Mouse (Mus musculus): ENCODE measurements at regions not wholly inside any gene's neighbourhood (a gene's known extent, or its start where the extent isn't known, plus 50 kb on each side); places are given as distances from the start of the nearest gene placed in this dataset.

DNA sequence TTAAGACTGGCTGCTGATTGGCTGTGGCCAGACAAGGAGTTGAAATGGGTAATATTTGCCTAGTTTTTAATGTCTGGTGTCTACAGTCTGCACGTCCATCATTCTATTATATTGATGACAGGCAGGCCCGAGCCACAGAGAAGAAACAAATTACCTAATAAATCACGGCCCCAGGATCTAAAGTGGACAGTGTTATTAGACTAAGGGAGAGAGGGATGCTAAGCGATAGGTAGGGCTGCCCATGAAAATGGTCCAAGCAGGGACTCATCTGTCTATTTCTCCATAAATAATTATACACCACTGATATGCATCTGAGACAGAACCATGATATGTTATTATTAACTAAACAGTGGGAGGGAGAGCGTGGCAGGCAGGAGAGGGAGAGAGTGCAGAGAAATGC is 114.1 kb upstream of the Tle3 start:
- Histone ChIP-seq H3K9me3 (no peaks in the 10 kb centered on the region), H3K36me3 (replicated peaks) (no peaks in the 10 kb centered on the region), H3K9ac (no peak overlapping the region), H3K4me1 (peaks cover 26% of the 10 kb centered on the region), H3K27me3 (replicated peaks) (peaks cover 3% of the 10 kb centered on the region; the same call in 1 of the 2 replicates), H3K27ac (no peak overlapping the region), H3K4me2 (no peak overlapping the region), H3K4me3 (no peak overlapping the region)
- ATAC-seq (replicated peaks): no peak
- WGBS: 65% methylated on average over 5 of the region's 5 CpGs

DNA sequence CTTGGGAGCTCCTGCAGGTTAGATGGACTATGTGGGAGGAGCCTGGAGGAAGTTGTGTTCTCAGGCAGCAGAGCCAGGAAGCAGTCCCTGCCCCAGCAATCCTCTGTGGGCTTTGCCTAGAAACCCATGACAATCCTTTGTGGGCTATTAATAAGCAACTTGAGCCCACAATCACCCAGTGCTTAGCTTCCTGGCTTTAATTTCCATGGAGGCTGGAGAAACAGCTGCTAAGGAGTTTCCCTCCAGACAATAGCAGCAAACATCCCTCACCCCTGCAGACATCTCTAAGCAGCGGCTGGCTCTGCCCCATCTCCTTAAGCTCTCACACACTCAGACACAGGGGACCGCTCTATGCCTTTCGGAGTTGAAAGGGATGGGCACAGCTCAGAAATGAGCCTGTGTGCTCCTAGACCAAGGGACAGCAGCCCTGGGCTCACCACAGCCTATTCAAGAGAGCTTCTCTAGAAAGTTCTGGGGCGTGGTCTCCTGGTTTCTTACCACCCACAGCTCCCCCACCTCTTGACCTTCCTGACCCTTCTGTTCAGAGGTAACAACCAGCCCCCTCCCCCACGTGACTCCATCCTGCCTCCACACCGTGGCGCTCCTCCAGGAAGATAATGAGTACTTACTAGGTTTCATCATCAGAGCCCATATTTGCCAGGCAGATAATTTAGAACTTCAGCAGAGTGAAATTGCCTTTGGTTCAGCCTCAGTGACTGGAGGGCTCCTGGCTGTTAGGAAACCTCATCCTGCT is 112.6 kb upstream of the Tle3 start:
- H3K27me3 ChIP-seq (replicated peaks): no peaks in the 10 kb centered on the region
- no peak for ATAC-seq (replicated peaks)
- H3K27ac ChIP-seq: no peak overlapping the region
- H3K9ac ChIP-seq: no peak overlapping the region
- 5% methylated on average over 7 of the region's 7 CpGs for WGBS
- peaks cover 26% of the 10 kb centered on the region for H3K4me1 ChIP-seq
- no peak overlapping the region for H3K4me2 ChIP-seq
- no peaks in the 10 kb centered on the region for H3K36me3 ChIP-seq (replicated peaks)
- H3K9me3 ChIP-seq: 0 out of 2 replicates have a peak, but pooled peaks cover under 1% of the 10 kb centered on the region
- no peak overlapping the region for H3K4me3 ChIP-seq

DNA sequence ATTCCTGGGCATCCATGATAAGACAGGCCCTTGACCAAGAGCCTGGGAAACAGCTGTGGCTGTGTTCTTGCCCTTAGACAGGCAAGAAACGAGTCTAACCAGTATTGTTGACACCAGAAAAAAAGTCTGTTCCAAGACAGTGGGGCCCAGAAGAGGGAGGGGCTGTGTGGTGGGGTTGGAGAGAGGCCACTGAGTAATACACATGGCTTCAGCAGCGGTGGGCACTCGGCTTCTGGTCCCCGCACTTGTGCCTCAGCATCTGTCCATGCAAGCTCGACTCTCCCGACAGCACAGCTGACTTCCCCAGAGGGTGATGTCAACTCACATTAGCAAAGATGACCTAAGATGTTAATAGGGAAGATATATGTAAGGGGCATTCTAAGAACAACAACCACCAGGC is 110.9 kb upstream of the Tle3 start:
- Histone ChIP-seq H3K4me1 (peaks cover 26% of the 10 kb centered on the region), H3K4me3 (no peak overlapping the region), H3K36me3 (replicated peaks) (no peaks in the 10 kb centered on the region), H3K9ac (no peak overlapping the region), H3K4me2 (no peak overlapping the region), H3K9me3 (peaks cover 4% of the 10 kb centered on the region; the same call in 1 of the 2 replicates), H3K27ac (no peak overlapping the region), H3K27me3 (replicated peaks) (no peaks in the 10 kb centered on the region)
- ATAC-seq (replicated peaks): no peak
- 48% methylated on average over 6 of the region's 6 CpGs for WGBS

DNA sequence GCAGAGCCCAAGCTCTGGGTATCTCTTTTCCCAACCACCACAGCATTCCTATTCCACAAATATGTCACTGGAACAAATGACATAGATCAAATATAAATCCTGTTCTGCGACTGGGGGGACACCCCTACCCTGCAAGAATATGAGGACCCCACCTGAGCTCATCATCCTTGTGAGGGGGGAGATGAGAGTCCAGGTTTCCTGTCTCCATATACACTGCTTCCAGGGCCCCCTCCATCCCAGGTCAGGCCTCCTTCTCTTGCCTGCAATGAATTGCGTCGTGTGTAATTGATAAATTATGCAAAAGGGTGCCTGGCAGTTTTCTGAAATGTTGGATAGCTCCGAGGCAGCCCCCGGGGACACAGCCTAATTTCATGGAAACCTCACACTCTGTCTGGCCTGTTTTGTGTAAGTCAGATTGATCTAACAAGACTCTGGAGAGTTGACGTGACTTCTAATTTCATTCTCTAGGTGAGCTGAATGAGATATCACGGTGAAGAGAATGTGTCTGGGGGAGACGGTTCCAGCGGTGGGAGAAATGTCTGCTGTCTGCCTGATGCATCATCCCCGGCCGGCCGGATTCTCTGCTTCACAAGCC is 110.3 kb upstream of the Tle3 start:
- H3K4me3 ChIP-seq: no peak overlapping the region
- no peaks in the 10 kb centered on the region for H3K36me3 ChIP-seq (replicated peaks)
- H3K27ac ChIP-seq: no peak overlapping the region
- no peaks in the 10 kb centered on the region for H3K27me3 ChIP-seq (replicated peaks)
- peak; percentile 60; the same call in 1 of the 2 replicates for ATAC-seq (replicated peaks)
- WGBS: 19% methylated on average over 12 of the region's 12 CpGs
- H3K4me1 ChIP-seq: peaks cover 26% of the 10 kb centered on the region
- H3K4me2 ChIP-seq: no peak overlapping the region
- no peak overlapping the region for H3K9ac ChIP-seq
- H3K9me3 ChIP-seq: peaks cover 4% of the 10 kb centered on the region; the same call in 1 of the 2 replicates

DNA sequence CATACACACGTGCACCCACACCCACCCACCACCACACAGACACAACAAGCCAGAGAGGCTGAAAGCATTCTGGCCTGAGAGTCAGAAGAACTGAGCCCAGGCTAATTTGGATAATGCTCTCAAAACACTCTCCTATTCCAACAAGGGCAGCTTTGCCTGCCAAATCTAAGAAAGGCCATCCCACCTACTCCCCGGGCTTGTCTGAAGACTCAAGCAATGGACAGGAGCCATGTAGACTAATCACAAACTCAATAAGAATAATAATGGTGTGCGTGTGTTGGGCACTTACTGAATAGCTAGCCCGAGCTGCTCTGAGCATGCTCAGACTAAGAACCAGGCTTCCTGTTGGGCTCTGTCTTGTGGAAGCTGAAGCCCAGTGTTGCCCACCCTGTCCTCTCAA is 108.8 kb upstream of the Tle3 start:
- Histone ChIP-seq H3K4me3 (no peak overlapping the region), H3K36me3 (replicated peaks) (no peaks in the 10 kb centered on the region), H3K4me1 (peaks cover 26% of the 10 kb centered on the region), H3K27ac (no peak overlapping the region), H3K27me3 (replicated peaks) (no peaks in the 10 kb centered on the region), H3K9ac (no peak overlapping the region), H3K4me2 (no peak overlapping the region), H3K9me3 (peaks cover 4% of the 10 kb centered on the region; the same call in 1 of the 2 replicates)
- ATAC-seq (replicated peaks): no peak
- WGBS: 76% methylated on average over 4 of the region's 4 CpGs

DNA sequence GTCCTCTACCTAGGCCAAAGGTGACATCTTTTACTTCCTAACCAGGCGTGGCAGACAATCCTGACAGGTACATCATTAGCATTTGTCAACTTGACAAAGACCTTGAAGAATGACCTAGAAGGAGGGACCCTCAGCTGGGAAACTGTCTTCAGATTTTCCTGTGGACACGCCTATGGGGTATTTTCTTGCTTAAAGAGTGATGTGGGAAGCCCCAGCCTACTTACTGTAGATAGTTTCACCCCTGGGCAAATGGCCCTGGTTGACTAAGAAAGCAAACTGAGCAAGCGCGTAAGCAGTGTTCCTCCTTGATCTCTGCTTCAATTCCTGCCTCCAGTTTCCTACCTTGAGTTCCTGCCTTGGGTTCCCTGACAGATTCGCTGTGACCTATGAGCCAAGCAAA is 106.7 kb upstream of the Tle3 start:
- Histone ChIP-seq H3K36me3 (replicated peaks) (no peaks in the 10 kb centered on the region), H3K4me1 (peaks cover 15% of the 10 kb centered on the region), H3K27me3 (replicated peaks) (no peaks in the 10 kb centered on the region), H3K4me3 (no peak overlapping the region), H3K27ac (no peak overlapping the region), H3K9me3 (peaks cover 4% of the 10 kb centered on the region; the same call in 1 of the 2 replicates), H3K4me2 (no peak overlapping the region), H3K9ac (no peak overlapping the region)
- ATAC-seq (replicated peaks): no peak
- 90% methylated on average over 5 of the region's 5 CpGs for WGBS

DNA sequence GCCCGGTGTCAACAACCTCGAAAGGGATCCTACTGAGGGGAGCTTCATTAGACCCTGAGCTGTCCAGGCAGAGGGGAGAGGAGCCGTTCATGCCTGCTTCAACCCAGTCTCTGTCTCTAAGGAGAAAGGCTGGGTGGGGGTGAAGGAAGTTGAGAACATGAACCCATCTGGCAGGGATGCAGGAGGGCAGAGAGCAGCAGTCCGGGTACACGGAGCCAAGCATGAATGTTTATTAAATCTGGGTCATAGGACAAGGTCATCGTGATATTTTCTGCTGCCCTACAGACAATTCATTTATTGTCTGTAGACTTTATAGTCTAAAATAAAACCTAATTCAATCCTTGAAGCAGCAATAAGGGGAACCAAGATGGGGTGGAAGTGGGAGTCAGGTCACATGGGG is 105.2 kb upstream of the Tle3 start:
- no peaks in the 10 kb centered on the region for H3K36me3 ChIP-seq (replicated peaks)
- no peak overlapping the region for H3K4me2 ChIP-seq
- H3K4me1 ChIP-seq: peaks cover 5% of the 10 kb centered on the region
- H3K27me3 ChIP-seq (replicated peaks): no peaks in the 10 kb centered on the region
- no peak overlapping the region for H3K9ac ChIP-seq
- peaks cover 4% of the 10 kb centered on the region; the same call in 1 of the 2 replicates for H3K9me3 ChIP-seq
- H3K4me3 ChIP-seq: no peak overlapping the region
- H3K27ac ChIP-seq: no peak overlapping the region
- WGBS: 88% methylated on average over 6 of the region's 6 CpGs
- no peak for ATAC-seq (replicated peaks)

DNA sequence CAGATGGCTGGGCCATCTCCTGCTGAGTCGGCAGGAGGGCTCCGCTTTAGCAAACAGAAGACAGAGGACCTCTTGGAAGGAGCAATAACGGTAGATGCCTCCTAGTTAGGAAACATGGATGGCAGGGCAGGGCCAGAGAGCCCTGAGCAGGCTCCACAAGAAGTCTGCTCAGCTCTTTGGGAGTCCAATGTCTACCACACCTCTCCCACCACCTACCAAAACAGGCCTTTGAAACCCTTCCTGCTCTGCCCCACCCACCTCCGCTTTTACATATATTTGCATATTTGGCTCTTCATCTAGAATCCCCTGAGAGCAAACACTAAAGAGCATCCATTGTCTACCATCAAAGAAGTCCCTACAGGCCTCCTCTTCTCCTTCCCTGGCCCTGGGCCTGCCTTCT is 104.6 kb upstream of the Tle3 start:
- Histone ChIP-seq H3K36me3 (replicated peaks) (no peaks in the 10 kb centered on the region), H3K9ac (no peak overlapping the region), H3K27me3 (replicated peaks) (no peaks in the 10 kb centered on the region; the same call in 1 of the 2 replicates), H3K4me2 (no peak overlapping the region), H3K9me3 (peaks cover 4% of the 10 kb centered on the region; the same call in 1 of the 2 replicates), H3K4me1 (no peaks in the 10 kb centered on the region), H3K27ac (no peak overlapping the region), H3K4me3 (no peak overlapping the region)
- WGBS: 69% methylated on average over 4 of the region's 4 CpGs
- no peak for ATAC-seq (replicated peaks)

DNA sequence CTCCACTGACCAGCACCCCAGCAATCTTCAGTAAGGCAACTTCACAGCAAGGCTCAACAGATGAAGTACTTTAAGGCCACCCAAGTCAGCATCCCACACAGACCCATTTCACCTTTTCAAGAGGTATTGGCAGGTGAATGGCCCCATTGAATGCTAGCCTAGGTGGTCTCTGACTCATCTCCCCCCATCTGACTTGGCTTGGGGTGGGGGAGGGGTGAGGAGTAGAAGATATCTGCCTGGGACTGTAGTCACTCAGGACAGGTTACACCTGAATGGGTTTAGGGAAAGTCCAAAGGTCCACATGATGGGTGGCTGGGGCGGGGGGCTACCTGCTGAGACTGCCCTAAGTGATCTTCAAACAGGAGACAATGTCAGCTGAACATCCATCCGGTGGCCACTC is 104.0 kb upstream of the Tle3 start:
- no peak overlapping the region for H3K4me2 ChIP-seq
- ATAC-seq (replicated peaks): no peak
- H3K9ac ChIP-seq: no peak overlapping the region
- H3K4me3 ChIP-seq: no peak overlapping the region
- WGBS: 75% methylated on average over 2 of the region's 2 CpGs
- H3K27me3 ChIP-seq (replicated peaks): no peaks in the 10 kb centered on the region; the same call in 1 of the 2 replicates
- no peaks in the 10 kb centered on the region for H3K4me1 ChIP-seq
- H3K9me3 ChIP-seq: peaks cover 4% of the 10 kb centered on the region; the same call in 1 of the 2 replicates
- no peak overlapping the region for H3K27ac ChIP-seq
- no peaks in the 10 kb centered on the region for H3K36me3 ChIP-seq (replicated peaks)

DNA sequence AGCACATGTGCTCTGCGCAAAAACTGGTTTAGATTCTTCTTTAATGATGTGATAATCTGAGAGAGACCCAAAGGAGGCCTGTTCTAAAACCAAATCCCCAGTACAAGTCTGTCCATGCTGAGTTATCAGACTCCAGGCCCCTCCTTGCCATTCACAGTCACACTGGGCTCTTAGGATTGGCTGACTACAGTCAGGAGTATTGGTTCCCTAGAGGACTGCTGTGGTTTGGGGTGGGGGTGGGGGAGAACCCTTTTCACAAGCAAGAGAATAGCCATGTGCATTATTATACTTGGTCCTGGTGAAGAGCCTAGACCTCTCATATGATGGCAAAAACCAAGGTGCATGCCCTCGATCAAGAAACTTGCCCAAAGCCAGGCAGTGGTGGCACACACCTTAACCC is 103.5 kb upstream of the Tle3 start:
- no peak overlapping the region for H3K4me3 ChIP-seq
- peaks cover 4% of the 10 kb centered on the region; the same call in 1 of the 2 replicates for H3K9me3 ChIP-seq
- no peak overlapping the region for H3K9ac ChIP-seq
- no peaks in the 10 kb centered on the region for H3K36me3 ChIP-seq (replicated peaks)
- H3K4me2 ChIP-seq: no peak overlapping the region
- no peaks in the 10 kb centered on the region; the same call in 1 of the 2 replicates for H3K27me3 ChIP-seq (replicated peaks)
- ATAC-seq (replicated peaks): no peak
- H3K4me1 ChIP-seq: no peaks in the 10 kb centered on the region
- H3K27ac ChIP-seq: no peak overlapping the region
- WGBS: 77% methylated on average over 2 of the region's 2 CpGs

DNA sequence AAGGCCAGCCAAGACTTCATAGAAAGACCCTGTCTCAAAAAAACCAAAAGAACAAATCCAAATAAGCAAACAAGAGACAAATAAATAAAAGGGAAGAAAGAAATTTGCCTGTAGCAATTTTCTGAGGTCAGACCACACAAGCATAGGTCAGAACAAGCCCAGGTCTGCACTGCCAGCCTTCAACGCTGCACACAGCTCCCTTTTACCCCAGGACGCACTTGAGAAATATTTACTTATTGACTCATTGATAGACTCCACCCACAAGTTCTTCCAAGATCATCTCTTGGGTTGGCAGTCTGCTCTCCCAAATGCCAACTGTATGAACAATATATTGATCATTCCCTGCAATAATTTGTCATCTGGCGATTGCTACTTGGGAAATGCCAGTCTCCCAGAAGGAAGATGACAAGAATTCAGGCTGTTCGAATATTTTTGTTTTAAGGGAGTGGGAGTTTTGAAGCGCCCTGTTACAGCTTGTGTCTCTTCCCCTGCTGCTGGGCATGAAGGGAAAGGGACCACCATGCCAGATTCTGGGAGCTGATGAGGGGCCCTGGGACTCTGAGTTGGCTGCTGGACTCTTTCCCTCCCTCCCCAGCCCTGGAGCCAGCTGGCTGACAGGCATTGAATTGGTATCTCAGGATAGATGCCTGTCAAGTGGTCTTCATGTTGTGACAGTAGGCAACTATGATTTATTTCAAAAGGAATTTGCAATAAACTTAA is 102.9 kb upstream of the Tle3 start:
- WGBS: 86% methylated on average over 5 of the region's 5 CpGs
- no peak overlapping the region for H3K4me2 ChIP-seq
- no peak overlapping the region for H3K9ac ChIP-seq
- H3K4me1 ChIP-seq: no peaks in the 10 kb centered on the region
- no peak overlapping the region for H3K27ac ChIP-seq
- ATAC-seq (replicated peaks): no peak
- H3K27me3 ChIP-seq (replicated peaks): no peaks in the 10 kb centered on the region; the same call in 1 of the 2 replicates
- no peaks in the 10 kb centered on the region for H3K36me3 ChIP-seq (replicated peaks)
- H3K9me3 ChIP-seq: peaks cover 4% of the 10 kb centered on the region; the same call in 1 of the 2 replicates
- H3K4me3 ChIP-seq: no peak overlapping the region

DNA sequence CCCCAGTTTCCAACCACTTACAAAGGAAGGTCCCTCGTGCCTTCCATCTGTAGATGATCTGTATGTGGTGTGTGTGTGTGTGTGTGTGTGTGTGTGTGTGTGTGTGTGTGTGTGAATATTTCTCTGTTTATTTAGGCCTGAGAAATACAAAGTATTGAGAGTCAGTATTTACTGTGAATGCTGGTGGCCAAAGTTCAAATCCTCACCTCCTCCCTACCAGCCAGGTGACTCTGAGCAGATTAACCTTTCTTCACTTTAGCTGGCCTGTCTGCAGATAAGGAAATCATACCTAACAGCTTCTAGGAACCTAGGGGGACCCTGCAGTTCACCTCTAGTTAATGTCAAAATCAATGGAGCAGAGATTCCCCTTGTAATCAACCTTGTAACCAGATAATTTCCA is 100.9 kb upstream of the Tle3 start:
- WGBS: 100% methylated on average over 1 of the region's 1 CpGs
- Histone ChIP-seq H3K36me3 (replicated peaks) (no peaks in the 10 kb centered on the region), H3K4me3 (no peak overlapping the region), H3K9ac (no peak overlapping the region), H3K27me3 (replicated peaks) (no peaks in the 10 kb centered on the region; the same call in 1 of the 2 replicates), H3K27ac (no peak overlapping the region), H3K4me2 (no peak overlapping the region), H3K4me1 (no peaks in the 10 kb centered on the region), H3K9me3 (no peaks in the 10 kb centered on the region)
- ATAC-seq (replicated peaks): no peak
